Mouse (Mus musculus): ENCODE data around the gene Trim28. TPM values are rescaled to one million over a fixed set of nuclear protein-coding genes. Genes with fewer than 3 reads are reported as not detected.

Trim28 gene
- polyA plus RNA-seq, 1 experiment from 2014 or later, result 511 TPM

DNA sequence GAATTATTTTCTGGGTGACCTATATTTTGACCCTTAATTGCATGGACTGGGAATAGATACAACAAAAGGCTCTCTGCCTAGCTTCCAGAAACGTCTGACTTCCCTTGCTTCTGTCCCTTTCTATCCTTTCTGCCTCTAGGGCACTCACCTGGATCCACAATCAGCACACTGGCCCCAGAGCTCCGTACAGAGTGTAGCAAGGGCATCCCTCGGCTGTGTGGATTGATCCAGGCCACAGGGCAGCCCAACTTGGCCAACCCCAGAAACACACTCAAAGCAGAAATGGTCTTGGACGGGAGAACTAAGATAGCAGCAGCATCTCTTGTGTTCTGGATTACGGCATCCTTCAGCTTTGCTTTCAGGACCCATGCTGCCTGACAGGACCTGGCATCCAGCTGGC, 1.7 kb upstream of the Trim28 start:
- no peaks in the 10 kb centered on the region for H3K4me1 ChIP-seq (ENCODE audit: insufficient read depth)
- no peak overlapping the region for H3K4me3 ChIP-seq (ENCODE audit: low read depth, low read length)
- no peaks in the 10 kb centered on the region for H3K27me3 ChIP-seq (ENCODE audit: insufficient read depth, low read length)
- 58% methylated on average over 5 of the region's 5 CpGs for WGBS
- no peak overlapping the region for H3K4me2 ChIP-seq
- no peaks in the 10 kb centered on the region for H3K36me3 ChIP-seq (ENCODE audit: insufficient read depth)
- H3K9me3 ChIP-seq (ENCODE audit: low read depth, low read length), result no peaks in the 10 kb centered on the region
- no peak for TF ChIP-seq CTCF (IDR thresholded peaks at IDR 0.05; ENCODE audit: low read depth)
- H3K9ac ChIP-seq, result no peak overlapping the region
- no peak for DNase-seq
- H3K27ac ChIP-seq (ENCODE audit: low read depth), result no peak overlapping the region
- ATAC-seq (ENCODE audit: insufficient read depth), result no peak

DNA sequence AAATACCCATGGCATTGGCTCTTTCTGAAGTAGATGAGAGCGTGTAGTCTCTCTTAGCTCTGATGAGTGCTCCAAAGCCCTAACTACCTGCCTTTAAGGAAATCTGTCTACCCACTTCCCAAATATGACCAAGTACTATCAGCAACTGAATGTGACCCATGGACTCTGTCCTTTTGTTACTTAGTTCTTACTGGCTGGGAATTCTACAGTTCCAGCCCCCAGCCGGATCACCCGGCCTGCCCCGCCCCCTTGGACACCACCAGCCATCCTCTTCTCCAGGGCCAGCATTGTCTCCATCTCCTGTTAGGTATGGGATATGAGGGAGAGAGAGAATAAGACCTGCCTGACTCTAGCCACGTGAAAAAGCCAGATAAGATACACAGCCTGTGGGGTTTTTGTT, 861 bp upstream of the Trim28 start, which contains the start of gene Slc27a5:
TSS of gene Slc27a5 (minus strand) at position 140 of the 400 bp plus-strand sequence.
- Histone ChIP-seq H3K36me3 (ENCODE audit: insufficient read depth) (no peaks in the 10 kb centered on the region), H3K9me3 (ENCODE audit: low read depth, low read length) (no peaks in the 10 kb centered on the region), H3K4me2 (no peak within 1 kb of the TSS), H3K9ac (no peak within 1 kb of the TSS), H3K27ac (ENCODE audit: low read depth) (no peak within 1 kb of the TSS), H3K4me3 (ENCODE audit: low read depth, low read length) (no peak within 1 kb of the TSS), H3K4me1 (ENCODE audit: insufficient read depth) (no peaks in the 10 kb centered on the region), H3K27me3 (ENCODE audit: insufficient read depth, low read length) (no peaks in the 10 kb centered on the region)
- TF ChIP-seq CTCF (IDR thresholded peaks at IDR 0.05; ENCODE audit: low read depth), result no peak
- 70% methylated on average over 5 of the region's 5 CpGs for WGBS
- ATAC-seq (ENCODE audit: insufficient read depth), result no peak
- DNase-seq, result no peak

DNA sequence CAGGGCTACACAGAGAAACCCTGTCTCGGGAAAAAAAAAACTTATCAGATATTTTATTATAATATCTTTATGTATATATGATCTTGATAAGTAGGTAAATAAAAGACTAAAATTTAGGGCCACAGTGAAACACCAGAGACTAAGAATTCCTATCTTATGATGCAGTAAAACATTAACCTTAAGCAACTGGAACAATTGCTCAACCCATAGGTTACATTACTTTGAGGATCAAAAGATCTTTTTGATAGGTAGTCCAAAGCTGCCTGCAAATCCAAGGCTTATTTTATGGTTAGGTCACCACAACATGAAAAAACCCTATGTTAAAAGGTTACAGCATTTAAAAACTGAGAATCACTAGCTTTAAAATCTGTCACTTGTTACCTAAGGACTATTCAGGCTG, 2.7 kb downstream of the Trim28 start:
- Histone ChIP-seq H3K9me3 (ENCODE audit: low read depth, low read length) (no peaks in the 10 kb centered on the region), H3K4me2 (no peak overlapping the region), H3K27me3 (ENCODE audit: insufficient read depth, low read length) (no peaks in the 10 kb centered on the region), H3K4me3 (ENCODE audit: low read depth, low read length) (no peak overlapping the region), H3K36me3 (ENCODE audit: insufficient read depth) (peaks cover 23% of the 10 kb centered on the region), H3K9ac (no peak overlapping the region), H3K4me1 (ENCODE audit: insufficient read depth) (no peaks in the 10 kb centered on the region), H3K27ac (ENCODE audit: low read depth) (no peak overlapping the region)
- 57% methylated on average over 1 of the region's 1 CpGs for WGBS
- no peak for TF ChIP-seq CTCF (IDR thresholded peaks at IDR 0.05; ENCODE audit: low read depth)
- DNase-seq (no peak), ATAC-seq (ENCODE audit: insufficient read depth) (no peak)

DNA sequence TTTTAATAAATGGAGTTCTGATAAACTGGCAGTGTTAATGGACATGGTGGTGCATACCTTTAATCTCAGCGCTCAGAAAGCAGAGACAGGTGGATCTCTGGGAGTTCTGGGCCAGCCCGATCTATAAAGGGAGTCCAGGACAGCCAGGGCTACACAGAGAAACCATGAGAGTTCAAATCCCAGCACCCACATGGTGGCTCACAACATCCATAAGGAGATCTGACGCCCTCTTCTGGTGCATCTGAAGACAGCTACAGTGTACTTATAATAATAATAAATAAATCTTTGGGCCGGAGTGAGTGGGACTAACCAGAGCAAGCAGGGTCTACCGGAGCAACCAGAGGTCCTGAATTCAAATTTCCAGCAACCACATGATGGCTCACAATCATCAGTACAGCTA, 4.5 kb downstream of the Trim28 start:
- Histone ChIP-seq H3K27ac (ENCODE audit: low read depth) (no peak overlapping the region), H3K27me3 (ENCODE audit: insufficient read depth, low read length) (no peaks in the 10 kb centered on the region), H3K4me2 (no peak overlapping the region), H3K4me3 (ENCODE audit: low read depth, low read length) (no peak overlapping the region), H3K9me3 (ENCODE audit: low read depth, low read length) (no peaks in the 10 kb centered on the region), H3K36me3 (ENCODE audit: insufficient read depth) (peaks cover 41% of the 10 kb centered on the region), H3K4me1 (ENCODE audit: insufficient read depth) (no peaks in the 10 kb centered on the region), H3K9ac (no peak overlapping the region)
- ATAC-seq (ENCODE audit: insufficient read depth) (no peak), DNase-seq (no peak)
- TF ChIP-seq CTCF (IDR thresholded peaks at IDR 0.05; ENCODE audit: low read depth), result no peak
- WGBS, result 77% methylated on average over 5 of the region's 5 CpGs

DNA sequence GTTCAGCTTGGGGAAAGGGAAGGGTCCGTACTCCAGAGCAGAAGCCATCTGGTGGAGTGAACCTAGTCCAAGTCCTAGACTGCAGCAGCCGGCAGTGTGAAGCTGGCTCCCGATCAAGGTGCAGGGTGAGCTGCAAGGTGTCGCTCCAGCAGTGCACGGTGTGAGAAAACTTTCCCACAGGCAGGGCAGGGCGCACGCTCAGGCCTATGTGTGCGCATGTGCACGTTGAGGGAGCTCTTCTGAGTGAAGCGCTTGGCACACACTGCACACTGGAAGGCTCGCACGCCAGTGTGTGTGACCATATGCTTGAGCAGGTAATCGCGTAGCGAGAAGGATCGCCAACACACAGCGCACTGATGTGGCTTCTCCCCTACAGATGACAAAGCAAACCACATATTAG, 7.1 kb downstream of the Trim28 start:
- no peak overlapping the region for H3K27ac ChIP-seq (ENCODE audit: low read depth)
- H3K4me1 ChIP-seq (ENCODE audit: insufficient read depth), result no peaks in the 10 kb centered on the region
- H3K9me3 ChIP-seq (ENCODE audit: low read depth, low read length), result no peaks in the 10 kb centered on the region
- no peak for ATAC-seq (ENCODE audit: insufficient read depth)
- no peak for TF ChIP-seq CTCF (IDR thresholded peaks at IDR 0.05; ENCODE audit: low read depth)
- DNase-seq, result no peak
- no peak overlapping the region for H3K9ac ChIP-seq
- no peaks in the 10 kb centered on the region for H3K27me3 ChIP-seq (ENCODE audit: insufficient read depth, low read length)
- WGBS, result 85% methylated on average over 17 of the region's 17 CpGs
- H3K36me3 ChIP-seq (ENCODE audit: insufficient read depth), result peaks cover 41% of the 10 kb centered on the region
- no peak overlapping the region for H3K4me3 ChIP-seq (ENCODE audit: low read depth, low read length)
- H3K4me2 ChIP-seq, result no peak overlapping the region

DNA sequence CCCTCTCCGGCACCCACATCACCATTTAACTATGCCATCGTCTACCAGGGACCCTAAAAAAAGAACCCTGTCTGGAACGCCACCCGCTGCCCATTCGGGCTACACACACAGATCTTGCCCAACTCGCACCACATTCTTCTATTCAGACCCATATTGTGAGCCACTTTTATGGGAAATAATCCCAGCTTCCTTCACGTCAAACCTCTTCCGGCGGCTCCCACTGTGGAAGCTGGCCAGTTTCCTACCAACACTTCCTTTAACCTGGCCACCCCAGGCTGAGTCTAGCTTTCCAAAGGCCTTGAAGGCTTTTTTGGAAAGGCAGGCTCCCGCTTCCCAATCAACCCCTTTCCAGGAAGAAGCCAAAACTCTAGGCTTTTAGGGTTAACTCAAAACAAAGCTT, 7.6 kb downstream of the Trim28 start:
- ATAC-seq (ENCODE audit: insufficient read depth) (no peak), DNase-seq (no peak)
- Histone ChIP-seq H3K9ac (no peak overlapping the region; the same call in 1 of the 2 replicates), H3K9me3 (ENCODE audit: low read depth, low read length) (no peaks in the 10 kb centered on the region), H3K27ac (ENCODE audit: low read depth) (no peak overlapping the region), H3K4me1 (ENCODE audit: insufficient read depth) (no peaks in the 10 kb centered on the region), H3K4me3 (ENCODE audit: low read depth, low read length) (no peak overlapping the region), H3K4me2 (no peak overlapping the region), H3K36me3 (ENCODE audit: insufficient read depth) (peaks cover 41% of the 10 kb centered on the region), H3K27me3 (ENCODE audit: insufficient read depth, low read length) (no peaks in the 10 kb centered on the region)
- WGBS, result 82% methylated on average over 10 of the region's 10 CpGs
- no peak for TF ChIP-seq CTCF (IDR thresholded peaks at IDR 0.05; ENCODE audit: low read depth)

DNA sequence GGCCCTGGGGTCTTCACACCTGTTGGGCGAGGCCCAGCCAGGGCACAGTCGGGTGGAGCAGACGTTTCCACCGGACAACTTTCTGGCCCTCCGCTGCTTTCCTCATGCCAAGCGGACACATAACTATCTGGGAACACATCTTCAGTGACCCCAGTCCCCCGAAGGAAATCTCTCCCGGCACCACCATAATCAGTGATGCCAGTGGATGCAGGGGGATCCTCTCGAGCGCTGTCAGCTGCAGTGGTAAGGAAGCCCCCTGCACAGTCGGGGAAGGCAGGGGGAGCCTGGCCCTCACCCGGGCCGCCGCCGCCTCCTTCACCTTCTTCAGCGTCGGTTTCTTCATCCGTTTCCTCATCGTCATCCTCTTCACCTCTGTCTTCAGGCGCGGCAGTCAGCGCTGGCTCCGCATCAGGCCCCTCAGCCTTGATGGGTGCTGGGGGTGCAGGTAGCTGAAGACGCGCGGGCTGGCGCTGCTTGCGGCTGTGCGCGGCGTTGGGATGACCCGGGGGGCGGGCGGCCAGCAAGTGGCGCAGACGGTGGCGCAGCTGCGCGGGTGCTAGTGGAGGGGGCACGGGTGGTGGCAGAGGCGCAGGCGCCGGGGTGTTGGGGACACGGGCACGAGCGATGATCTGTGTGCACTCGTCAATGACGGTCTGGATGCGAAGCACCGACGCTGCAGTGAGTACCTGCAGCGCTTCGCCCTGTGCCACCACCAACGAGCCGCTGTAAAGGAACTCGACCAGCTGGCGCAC, 8.6 kb downstream of the Trim28 start:
- ATAC-seq (ENCODE audit: insufficient read depth) (no peak), DNase-seq (no peak)
- Histone ChIP-seq H3K27me3 (ENCODE audit: insufficient read depth, low read length) (no peaks in the 10 kb centered on the region), H3K9me3 (ENCODE audit: low read depth, low read length) (no peaks in the 10 kb centered on the region), H3K36me3 (ENCODE audit: insufficient read depth) (peaks cover 41% of the 10 kb centered on the region), H3K9ac (peak overlapping the region; percentile 23; the same call in 1 of the 2 replicates), H3K27ac (ENCODE audit: low read depth) (no peak overlapping the region), H3K4me1 (ENCODE audit: insufficient read depth) (no peaks in the 10 kb centered on the region), H3K4me3 (ENCODE audit: low read depth, low read length) (no peak overlapping the region), H3K4me2 (0 out of 2 replicates have a peak overlapping the region, but pooled peaks have one; percentile 2)
- 39% methylated on average over 57 of the region's 57 CpGs for WGBS
- TF ChIP-seq CTCF (IDR thresholded peaks at IDR 0.05; ENCODE audit: low read depth), result no peak
